Mouse (Mus musculus) hindbrain, embryonic 12.5 days (tissue): ENCODE results near the gene Ndufaf8. TPM values are rescaled to one million over a fixed set of nuclear protein-coding genes. Genes with fewer than 3 reads are reported as not detected.

ENCODE experiments used
- ATAC-seq: fragments of 200-750 bp; cut with Nextera tagmentation; 2 replicates; pipeline ENCODE4 v1.8.0; 2017; ENCODE audit warnings: moderate TSS enrichment; ENCODE audit not compliant: low FRiP score
- H3K27ac ChIP-seq: fragments of 300-500 bp; sonication (generic); 2 replicates; pipeline ENCODE4 v1.5.1; 2016; ENCODE audit warnings: mild to moderate bottlenecking
- H3K27me3 ChIP-seq: fragments of 300-500 bp; sonication (generic); 2 replicates; pipeline ENCODE4 v1.6.1; 2016; ENCODE audit warnings: mild to moderate bottlenecking
- H3K36me3 ChIP-seq: fragments of 300-500 bp; sonication (generic); 2 replicates; pipeline ENCODE4 v1.6.1; 2016; ENCODE audit warnings: mild to moderate bottlenecking
- H3K4me1 ChIP-seq: fragments of 300-500 bp; sonication (generic); 2 replicates; pipeline ENCODE4 v1.6.1; 2016
- H3K4me2 ChIP-seq: fragments of 300-500 bp; sonication (generic); replicated peaks from 2 replicates; pipeline ENCODE4 v1.6.1; 2016; ENCODE audit warnings: mild to moderate bottlenecking
- H3K4me3 ChIP-seq: fragments of 300-500 bp; sonication (generic); 2 replicates; pipeline ENCODE4 v1.5.1; 2016; ENCODE audit warnings: mild to moderate bottlenecking
- H3K9ac ChIP-seq: fragments of 300-500 bp; sonication (generic); 2 replicates; pipeline ENCODE4 v1.6.1; 2016; ENCODE audit warnings: mild to moderate bottlenecking, moderate library complexity
- H3K9me3 ChIP-seq: fragments of 300-500 bp; sonication (generic); replicated peaks from 2 replicates; pipeline ENCODE4 v1.6.1; 2016; ENCODE audit warnings: mild to moderate bottlenecking
- WGBS: fragments of 180-500 bp; shearing (Covaris S2); methylation state at CpG from one replicate; pipeline ENCODE4 v1.1.7; 2016; 5-methylcytosine and 5-hydroxymethylcytosine counted together
- microRNA-seq: library from miRNA; unstranded; fragments of <30 nt; microRNA quantifications from one replicate; pipeline ENCODE4, GENCODE M21; 2017
- polyA plus RNA-seq: library from polyadenylated mRNA; unstranded; fragments of >200 nt; fragmentation: Nextera tagmentation; extraction: Ambion mirVana; gene quantifications from 2 replicates; pipeline ENCODE4 v1.2.1, GENCODE M21; 2016

Ndufaf8 gene
- polyA plus RNA-seq, 1 experiment from 2014 or later = 52.7 TPM

GRCm38 (mm10) chr11:120140255-120140654 lies 41.5 kb downstream of the Ndufaf8 start:
- Histone ChIP-seq H3K4me1 (peaks cover 40% of the 10 kb centered on the region), H3K36me3 (peaks cover 32% of the 10 kb centered on the region), H3K9me3 (no peaks in the 10 kb centered on the region), H3K27ac (no peak overlapping the region), H3K9ac (no peak overlapping the region), H3K4me2 (no peak overlapping the region), H3K27me3 (no peaks in the 10 kb centered on the region), H3K4me3 (no peak overlapping the region)
- 76% methylated on average over 6 of the region's 6 CpGs for WGBS
- ATAC-seq = no peak

DNA sequence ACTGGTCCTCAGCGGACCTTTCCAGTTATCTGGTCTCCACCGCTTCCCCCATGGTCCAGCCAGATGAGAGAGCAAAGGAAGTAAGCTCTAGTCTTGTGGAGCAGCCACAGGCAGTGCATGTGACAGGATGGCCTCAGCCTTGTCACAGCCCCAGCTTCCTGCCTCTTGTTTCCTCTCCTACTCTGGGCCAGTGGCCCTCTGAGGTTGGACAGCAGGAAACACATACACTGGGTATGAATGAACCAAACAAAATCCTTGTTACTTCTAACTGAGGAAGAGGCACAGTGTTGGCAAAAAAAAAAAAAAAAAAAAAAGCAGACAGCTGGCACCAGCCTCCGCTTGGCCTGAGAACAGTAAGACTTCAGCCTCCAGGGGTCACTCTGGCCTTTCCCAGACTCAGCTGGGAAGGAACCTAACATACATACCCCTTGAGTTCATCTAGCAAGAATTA lies 43.9 kb downstream of the Ndufaf8 start:
- no peak overlapping the region for H3K4me2 ChIP-seq
- no peak overlapping the region for H3K4me3 ChIP-seq
- no peaks in the 10 kb centered on the region for H3K27me3 ChIP-seq
- H3K4me1 ChIP-seq = peaks cover 26% of the 10 kb centered on the region
- H3K36me3 ChIP-seq = peaks cover 23% of the 10 kb centered on the region
- H3K9me3 ChIP-seq = no peaks in the 10 kb centered on the region
- no peak overlapping the region for H3K27ac ChIP-seq
- 79% methylated on average over 3 of the region's 3 CpGs for WGBS
- H3K9ac ChIP-seq = no peak overlapping the region
- no peak for ATAC-seq

DNA sequence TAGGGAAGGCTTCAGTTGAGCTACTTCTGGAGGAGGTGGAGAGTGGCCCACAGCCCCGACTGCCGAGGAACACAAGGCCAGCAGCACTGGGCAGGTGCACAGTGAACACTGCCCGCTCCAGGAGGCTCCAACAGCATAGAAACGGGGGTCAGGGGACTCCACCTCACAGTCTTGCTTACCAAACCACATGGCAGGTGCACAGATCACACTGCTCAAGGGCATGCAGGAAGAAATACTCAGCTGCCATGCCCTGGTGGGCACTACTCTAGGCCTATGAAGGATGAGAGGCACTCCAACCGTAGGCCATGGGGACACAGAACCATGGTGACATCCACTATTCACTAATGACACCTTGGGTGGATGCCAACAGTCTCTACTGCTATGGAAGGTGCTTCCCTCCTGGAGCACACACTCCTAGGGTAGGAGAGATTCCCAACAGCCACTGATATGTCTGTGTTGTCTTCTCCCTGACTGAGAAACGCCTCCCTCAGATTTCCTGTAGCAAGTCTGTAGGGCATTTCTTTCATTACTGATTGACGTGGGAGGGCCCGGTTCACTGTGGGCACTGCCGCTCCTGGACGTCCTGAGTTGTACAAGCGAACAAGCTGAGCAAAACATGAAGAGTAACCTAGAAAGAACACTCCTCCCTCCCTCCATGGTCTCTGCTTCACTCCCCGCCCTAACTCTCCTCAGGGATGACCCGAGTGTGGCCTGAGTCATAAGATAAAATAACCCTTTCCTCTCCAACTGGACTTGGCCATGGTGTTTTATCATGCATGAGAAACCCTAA lies 45.2 kb downstream of the Ndufaf8 start:
- Histone ChIP-seq H3K9ac (no peak overlapping the region), H3K27ac (0 out of 2 replicates have a peak overlapping the region, but pooled peaks have one; percentile 30), H3K4me1 (peaks cover 23% of the 10 kb centered on the region), H3K9me3 (no peaks in the 10 kb centered on the region), H3K4me2 (no peak overlapping the region), H3K27me3 (no peaks in the 10 kb centered on the region), H3K36me3 (peaks cover 19% of the 10 kb centered on the region), H3K4me3 (no peak overlapping the region)
- 74% methylated on average over 13 of the region's 13 CpGs for WGBS
- ATAC-seq = no peak

- Histone ChIP-seq H3K4me2 (no peak overlapping the region), H3K9ac (no peak overlapping the region), H3K4me3 (no peak overlapping the region), H3K36me3 (peaks cover 9% of the 10 kb centered on the region), H3K4me1 (peaks cover 36% of the 10 kb centered on the region), H3K27ac (no peak overlapping the region), H3K9me3 (no peaks in the 10 kb centered on the region), H3K27me3 (no peaks in the 10 kb centered on the region)
- ATAC-seq = no peak
- 89% methylated on average over 8 of the region's 8 CpGs for WGBS
These were observed 49.6 kb downstream of the Ndufaf8 start for GRCm38 (mm10) chr11:120148201-120148855.

DNA sequence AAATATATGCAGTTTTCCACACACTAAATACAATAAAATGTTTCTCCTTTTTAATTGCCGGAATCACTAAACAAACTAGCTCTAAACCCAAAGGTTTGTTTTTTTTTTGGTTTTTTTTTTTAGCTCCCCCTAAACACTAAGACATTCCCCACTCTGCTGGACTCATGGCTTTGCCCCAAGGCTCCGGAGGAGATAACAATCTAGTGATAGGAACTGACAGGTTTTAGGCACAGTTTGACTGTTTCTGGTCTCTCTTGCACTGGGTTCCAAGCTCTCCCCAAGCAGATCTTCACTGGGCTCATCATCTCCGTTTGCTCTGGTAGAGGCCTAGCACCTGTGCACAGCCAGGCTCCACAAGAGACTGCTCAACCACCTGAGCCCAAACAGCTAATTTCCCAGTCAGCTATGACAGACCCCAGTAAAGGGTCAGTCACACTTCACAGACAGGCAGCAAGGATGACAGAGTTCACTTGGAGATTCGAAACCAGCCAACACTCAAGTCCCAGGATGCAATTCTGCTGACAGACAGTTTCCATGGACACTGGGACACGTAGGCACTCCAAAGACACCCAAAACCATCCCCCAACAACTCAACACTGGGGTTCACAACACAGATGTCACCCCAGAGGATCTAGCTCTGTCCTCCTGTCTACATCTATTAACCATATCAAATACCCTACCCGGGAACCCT lies 50.9 kb downstream of the Ndufaf8 start:
- Histone ChIP-seq H3K27me3 (no peaks in the 10 kb centered on the region), H3K27ac (0 out of 2 replicates have a peak overlapping the region, but pooled peaks have one; percentile 12), H3K9ac (peak overlapping the region; percentile 83), H3K4me1 (peaks cover 28% of the 10 kb centered on the region), H3K4me2 (peak overlapping the region; percentile 78), H3K36me3 (peaks cover 4% of the 10 kb centered on the region; the same call in 1 of the 2 replicates), H3K9me3 (no peaks in the 10 kb centered on the region), H3K4me3 (peak overlapping the region; percentile 89)
- WGBS = 45% methylated on average over 6 of the region's 6 CpGs
- ATAC-seq = no peak

Small RNAs within 50 kb of the gene (microRNA-seq; reads per million reads assigned to microRNA genes)
- gene Gm25948 = not detected

Other genes with a start within 250 kb of the Ndufaf8 start
- 91.7 and 99.3 TPM in 2 replicates for gene Chmp6, start 185.5 kb upstream of the Ndufaf8 start, polyA plus RNA-seq
- 10.6 TPM in 2 replicates for gene Baiap2, start 156.2 kb upstream of the Ndufaf8 start, polyA plus RNA-seq
- gene Aatk, start 51.8 kb upstream of the Ndufaf8 start, polyA plus RNA-seq = 12.6 and 13.5 TPM in 2 replicates
- gene Cep131, start 12.1 kb upstream of the Ndufaf8 start, polyA plus RNA-seq = 39.5 and 47.3 TPM in 2 replicates
- gene Tepsin, start 197 bp upstream of the Ndufaf8 start, polyA plus RNA-seq = 17.3 and 22.0 TPM in 2 replicates
- 121 and 125 TPM in 2 replicates for gene Slc38a10, start 52.4 kb downstream of the Ndufaf8 start, polyA plus RNA-seq
- gene Bahcc1, start 134.0 kb downstream of the Ndufaf8 start, polyA plus RNA-seq = 21.9 and 23.8 TPM in 2 replicates
- 3,608 and 3,685 TPM in 2 replicates for gene Actg1, start 249.6 kb downstream of the Ndufaf8 start, polyA plus RNA-seq